Mouse (Mus musculus) gastrocnemius, postnatal 4 days (tissue): ENCODE data around the gene Smarca1. TPM values are rescaled to one million over a fixed set of nuclear protein-coding genes. Genes with fewer than 3 reads are reported as not detected.
A peak's percentile ranks its signal among the peaks of the same experiment; 100 is the strongest.

Experiments used
- DNase-seq, 2 experiments: peaks; one replicate each; pipeline ENCODE4 v3.0.0; 2021 to 2022; ENCODE audit warnings: low spot score in 2 of 2, mixed read lengths in 2 of 2
- long read RNA-seq, 2 experiments: library from polyadenylated mRNA; stranded (forward); transcript quantifications; one replicate each; pipeline ENCODE4 v2.0.0; 2021
- total RNA-seq, 2 experiments: library from RNA; stranded (reverse); gene quantifications; 2 replicates each; pipeline ENCODE4 v1.2.3; 2021

The Smarca1 gene
- 10 to 100 TPM in 1 of 2 experiments, 1 to 10 TPM in 1; 7.2 to 10.5 TPM for total RNA-seq
- long read RNA-seq, experiment 1, partial matches to known transcripts: 2 of 8 reads
- long read RNA-seq, experiment 1, other reads (novel, unspliced or antisense): 5 of 8 reads
- long read RNA-seq, experiment 2, partial matches to known transcripts: 2 of 9 reads
- long read RNA-seq, experiment 2, other reads (novel, unspliced or antisense): 6 of 9 reads

DNA sequence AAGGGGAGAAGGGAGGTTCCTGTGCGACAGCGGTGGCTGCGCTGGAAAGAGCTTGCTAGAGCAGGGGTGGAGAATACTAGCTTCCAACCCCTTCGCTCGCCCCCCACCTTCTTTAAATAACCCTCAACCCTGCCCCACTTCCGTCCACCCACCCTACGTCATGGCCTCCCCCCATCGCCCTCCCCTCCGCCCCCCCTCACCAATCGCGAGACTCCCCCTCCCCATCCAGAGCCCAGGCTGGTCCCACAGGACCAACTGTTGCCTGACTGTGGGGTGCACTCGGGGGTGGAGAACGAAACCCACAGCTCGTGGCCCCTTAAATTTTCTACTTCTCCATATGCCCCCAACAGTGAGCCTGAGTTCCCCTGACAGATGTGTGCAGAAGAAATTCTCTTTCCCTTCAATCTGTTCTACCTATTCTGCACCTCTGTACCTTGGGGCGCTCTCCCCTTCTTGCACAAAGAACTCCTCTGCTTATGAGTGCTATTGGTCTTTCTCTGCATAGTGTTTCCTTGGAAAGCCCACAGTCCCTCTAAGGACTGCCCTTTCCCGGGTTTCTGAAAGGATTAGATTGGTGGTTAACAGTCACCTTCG lies at the start of gene Smarca1:
Gene Smarca1 (minus strand): TSS at position 544 of the 594 bp plus-strand sequence.
- DNase-seq: peak in 1 of 2 experiments; percentile 10

DNA sequence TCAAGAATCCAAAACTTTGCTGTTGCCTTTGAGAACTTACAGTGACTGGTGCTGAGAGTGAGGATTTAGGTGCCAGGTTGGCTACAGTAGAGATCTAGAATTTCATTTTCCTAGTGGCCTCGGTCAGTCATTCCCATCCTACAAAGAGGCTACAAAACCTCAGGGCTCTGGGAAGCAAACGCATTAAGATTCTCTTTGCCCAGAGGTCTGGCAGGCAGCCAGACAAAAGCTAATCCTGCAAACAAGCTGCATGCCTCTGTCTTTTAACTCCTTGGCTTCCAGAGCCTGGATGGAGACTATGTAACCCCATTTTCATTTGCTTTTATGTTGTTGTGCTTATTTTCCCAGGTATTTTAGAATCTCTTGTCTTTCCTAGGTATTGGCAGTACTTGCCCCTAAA lies 45.0 kb upstream of the Smarca1 start:
- DNase-seq: peak in 1 of 2 experiments; percentile 10

DNA sequence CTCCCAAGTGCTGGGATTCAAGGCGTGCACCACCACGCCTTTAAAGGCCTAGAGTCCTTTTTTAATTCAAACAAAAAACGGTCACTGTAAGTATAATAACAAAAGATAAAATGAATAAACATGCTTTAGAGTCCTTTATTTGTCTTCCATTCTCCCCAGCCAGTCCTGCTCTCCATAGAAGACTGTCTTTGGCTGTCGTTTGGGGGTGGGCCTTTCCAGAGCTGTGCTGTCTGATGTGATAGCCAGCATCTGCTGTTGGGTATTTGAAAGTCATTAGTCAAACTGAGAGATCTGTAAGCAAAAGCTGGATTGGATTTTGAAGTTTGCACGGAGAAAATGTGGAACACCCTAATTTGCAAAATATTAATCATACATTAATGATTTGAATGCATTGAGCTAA lies 44.1 kb upstream of the Smarca1 start:
- DNase-seq: no peak

DNA sequence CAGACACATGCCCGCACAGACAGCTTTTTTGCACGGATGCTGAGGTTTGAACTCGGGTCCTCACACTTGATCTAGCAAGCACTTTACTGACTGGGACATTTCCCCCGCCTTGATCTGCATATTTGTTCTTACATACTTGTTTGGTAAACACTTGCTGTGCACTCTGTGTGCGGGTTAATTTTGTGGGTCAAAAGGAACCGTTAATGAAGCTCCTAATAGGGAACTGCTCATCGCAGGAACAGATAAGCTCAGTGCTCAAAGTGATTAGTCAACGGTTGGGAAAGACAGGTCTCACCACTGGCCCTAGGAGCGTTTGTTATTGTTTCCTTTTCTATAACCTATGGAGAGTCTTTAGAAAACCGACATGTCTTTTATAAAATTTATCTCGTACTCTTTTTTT lies 41.6 kb upstream of the Smarca1 start:
- DNase-seq: no peak

DNA sequence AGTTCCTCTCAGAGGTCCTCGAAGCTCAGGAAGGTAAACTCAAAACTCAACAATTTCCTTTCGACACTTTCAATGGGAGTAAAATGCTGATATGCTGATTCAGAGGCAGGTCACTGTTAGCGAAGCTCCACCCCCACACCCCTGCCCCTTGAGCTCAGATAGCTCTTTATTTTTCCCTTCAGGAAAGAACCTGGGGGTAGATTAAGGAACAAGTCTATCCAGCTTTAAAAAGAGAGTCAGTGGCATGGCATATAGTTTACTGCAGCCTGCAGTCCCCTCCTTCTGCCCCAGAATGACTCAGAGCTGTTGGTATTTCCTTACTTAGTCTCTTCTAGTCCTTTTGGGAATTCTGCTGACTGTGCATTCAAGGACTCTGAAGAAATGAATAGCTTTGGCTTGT lies 37.7 kb upstream of the Smarca1 start:
- DNase-seq: no peak

DNA sequence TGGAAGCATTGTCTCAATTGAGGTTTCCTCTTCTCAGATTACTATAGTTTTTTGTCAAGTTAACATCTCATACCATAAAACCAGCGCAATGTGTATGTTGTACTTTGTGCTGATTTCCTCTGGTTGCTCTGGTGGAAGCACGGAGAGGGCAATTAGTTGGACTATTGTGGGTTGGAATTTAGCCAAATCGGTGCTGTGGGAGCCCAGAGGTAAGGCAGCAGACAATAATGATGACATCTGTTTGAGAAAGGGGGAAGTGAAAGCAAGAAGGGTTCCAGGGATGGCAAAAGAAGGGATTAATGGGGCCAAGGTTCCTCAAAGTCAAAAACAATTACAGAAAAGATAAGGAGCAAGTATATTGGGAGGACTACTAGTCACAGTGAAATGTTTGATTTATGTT lies 35.2 kb upstream of the Smarca1 start:
- DNase-seq: no peak

DNA sequence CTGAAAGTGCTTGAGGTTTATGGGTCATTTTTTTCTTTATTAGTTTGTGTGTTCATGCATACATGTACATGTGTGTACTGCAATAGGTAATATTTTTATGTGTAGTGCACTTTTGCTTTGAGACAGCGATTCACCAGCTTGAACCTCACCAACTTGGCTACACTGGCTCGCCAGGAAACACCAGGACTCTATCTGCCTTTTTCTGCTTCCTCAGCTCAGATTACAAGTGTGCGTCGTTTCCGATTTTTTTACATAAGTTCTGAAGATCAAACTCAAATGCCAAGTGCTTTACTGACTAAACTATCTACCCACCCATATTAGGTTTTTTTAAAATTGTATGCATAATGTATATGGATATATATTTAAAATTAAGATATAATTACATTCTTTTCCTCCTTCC lies 27.8 kb upstream of the Smarca1 start:
- DNase-seq: no peak

DNA sequence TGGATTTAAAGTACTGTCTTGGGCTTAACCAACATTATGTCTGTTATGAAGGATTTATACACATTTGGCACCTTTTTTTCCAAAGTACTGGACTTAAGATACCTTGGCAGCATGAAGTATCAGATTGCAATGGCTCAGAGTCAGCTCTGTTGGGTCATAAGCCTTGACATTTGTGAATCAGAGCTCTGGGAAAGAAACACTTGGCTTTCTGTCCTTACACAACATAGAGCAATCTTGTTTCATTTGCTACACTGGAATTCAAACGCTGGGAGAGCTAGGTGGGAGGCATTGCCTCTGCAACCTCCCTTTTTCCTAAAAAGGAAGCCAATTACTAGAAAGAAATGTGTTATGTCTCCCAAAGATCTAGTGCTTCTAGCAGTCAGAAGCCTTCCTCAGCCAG lies 24.1 kb upstream of the Smarca1 start:
- no peak for DNase-seq

DNA sequence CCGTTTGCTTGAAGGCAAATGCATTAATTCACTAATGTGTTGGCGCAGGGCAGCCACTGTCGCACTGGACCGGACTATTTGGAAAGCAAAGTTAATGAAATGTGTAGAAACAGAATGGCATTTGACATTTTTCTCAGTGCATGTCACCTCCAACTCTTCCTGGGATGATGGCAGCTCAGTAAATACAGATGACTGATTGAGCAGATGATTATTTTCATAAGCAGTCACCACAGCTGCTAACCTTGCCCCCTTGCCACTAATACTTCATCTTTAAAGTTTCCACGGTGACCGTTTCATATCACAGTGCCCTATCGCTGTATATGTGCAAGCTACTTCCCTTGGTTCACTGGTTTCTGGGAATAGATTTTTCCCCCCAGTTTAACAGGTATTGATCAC lies 20.8 kb upstream of the Smarca1 start:
- no peak for DNase-seq

DNA sequence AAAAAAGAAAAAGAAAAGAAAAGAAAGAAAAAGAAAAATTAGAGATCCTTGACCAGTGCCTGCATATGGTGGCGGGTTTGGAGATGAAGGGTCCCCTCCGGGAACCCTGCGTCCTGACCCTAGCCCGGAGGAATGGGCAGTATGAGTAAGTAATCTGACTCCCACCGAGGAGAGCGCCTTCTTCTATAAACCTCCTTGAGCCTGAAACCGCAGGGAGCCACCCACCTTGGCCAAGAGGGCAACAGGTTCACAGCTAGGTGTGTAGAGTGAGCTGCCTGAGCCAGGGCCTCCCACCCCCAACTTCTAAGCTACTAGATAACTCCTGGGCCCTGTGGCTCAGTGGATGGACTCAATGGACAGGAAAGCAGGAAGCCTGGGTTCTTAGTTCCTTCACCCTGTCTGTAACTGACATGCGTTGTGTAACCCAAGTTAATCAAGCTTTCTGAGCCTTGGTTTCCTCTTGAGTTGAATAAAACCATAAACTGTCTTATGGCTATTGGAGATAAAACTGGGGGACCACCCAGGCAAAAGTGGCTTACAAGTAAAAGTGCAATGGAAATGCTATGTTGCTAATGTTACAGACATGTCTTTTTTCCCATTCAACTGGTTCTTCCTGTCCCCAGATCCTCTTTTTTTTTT lies 20.2 kb upstream of the Smarca1 start:
- peak in 1 of 2 experiments; percentile 6 for DNase-seq

DNA sequence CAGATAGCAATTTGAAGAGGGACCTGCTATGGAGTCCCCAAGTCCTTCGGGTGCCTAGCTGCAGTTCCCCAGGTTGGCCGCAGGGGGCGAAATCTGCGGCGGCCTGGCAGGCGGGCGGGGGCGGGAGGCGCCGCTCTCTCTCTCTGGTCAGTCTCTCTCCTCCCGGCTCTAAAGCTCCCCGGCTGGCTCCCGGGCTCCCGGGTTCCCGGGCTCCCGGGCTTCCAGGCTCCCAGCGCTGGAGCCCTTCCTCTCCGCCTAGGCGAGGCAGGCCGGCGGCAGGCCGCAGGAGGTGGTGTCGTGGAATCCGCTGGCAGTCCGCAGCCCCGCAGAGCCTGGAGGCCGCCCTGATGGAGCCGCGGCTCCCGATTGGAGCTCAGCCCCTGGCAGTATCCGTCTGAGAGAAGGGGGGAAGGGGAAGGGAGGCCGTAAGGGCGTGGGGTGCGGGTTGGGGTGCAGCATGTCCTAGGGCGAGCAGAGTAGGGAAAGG lies 19.6 kb upstream of the Smarca1 start, which contains the start of gene Ocrl:
Gene Ocrl (plus strand): TSS at position 82 of the 487 bp plus-strand sequence.
- peak; percentile 53 to 64 for DNase-seq

DNA sequence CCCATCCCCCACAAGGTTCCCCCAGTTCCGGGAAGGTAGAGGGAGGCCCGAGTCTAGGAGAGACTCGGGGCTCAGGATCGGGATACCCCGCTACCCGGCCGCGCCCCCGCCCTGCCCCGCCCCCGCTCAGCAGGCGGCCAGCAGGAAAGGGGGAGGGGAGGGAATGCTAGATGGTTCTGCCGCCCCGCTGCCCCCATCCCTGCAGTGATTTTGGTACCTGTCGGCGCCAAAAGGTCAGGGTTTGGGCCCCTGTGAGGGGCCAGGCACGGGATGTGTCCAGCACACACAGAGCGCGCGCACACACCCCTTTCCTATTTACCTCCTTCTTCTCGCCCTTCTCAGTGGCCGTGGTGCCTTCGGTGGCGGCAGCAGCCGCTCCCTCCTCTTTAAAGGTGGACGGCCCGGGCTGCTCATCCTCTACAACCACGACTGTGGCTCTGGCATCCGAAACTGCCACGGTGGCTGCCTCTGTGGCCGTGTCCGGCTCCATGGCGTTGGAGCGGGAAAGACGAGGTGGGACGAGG lies 805 bp downstream of the Smarca1 start:
- DNase-seq: peak; percentile 6 to 15

DNA sequence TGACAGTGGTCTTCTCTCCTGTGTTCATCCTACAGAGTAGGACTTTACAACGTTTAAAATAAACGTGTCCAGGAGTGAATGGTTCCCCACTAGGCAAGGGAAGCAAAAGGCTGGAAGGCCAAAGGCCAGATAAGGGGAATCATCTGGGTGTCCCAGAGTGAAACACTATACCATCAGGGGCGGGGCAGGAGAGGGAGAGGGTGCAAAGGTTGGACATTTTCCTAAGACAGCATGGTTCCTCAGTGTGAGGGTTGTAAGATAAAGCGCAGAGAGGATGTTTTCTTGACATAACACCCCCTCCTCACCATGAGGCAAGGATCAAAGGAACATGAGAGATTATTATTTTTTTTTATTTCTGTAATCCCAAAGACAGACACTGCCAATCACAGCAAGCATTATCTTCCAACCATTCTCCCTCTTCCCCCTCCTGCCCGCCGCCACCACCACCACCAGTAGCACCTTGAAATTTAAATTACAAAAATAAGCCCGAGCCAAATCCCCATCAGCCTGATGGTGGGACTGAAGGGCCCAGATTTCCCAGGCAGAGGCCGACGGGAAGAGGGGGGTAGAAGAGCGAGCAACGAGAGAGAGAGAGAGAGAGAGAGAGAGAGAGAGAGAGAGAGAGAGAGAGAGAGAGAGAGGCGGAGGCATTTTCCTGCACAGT lies 1.4 kb downstream of the Smarca1 start:
- no peak for DNase-seq

DNA sequence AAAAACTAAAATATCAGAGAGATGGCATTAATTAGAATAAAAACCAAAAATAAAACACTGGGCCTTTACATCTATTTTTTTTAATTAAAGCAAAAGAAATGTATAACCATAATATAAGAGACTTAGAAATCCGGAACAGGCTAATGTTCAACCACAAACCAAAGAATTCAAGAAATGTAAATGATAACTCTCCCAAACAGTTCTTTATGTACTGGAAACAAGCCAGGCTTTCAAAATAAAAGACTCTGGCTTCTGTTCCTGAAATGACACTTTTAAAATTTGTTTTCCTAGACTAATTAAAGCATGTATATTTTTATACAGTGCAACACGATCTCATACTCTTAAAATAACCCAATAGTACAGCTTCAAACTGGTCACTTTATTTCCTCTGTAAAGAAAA lies 5.4 kb downstream of the Smarca1 start:
- no peak for DNase-seq

DNA sequence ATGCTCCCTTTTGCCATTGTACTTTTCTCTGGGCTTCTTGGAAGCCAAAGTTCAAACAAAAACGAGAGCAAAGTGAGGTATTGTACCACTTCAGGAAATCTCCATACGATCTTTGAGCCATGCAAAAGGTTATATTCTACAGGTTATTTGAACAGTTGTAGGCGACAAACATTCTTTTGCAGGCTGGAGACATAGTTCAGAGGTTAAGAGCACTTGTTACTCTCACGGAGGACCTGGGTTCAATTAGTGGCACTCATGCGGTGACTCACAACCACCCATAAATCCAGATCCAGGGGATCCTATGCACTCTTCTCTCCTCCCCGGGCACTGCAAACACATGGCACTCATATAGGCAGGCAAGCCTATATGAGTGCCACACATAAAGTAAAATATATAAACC lies 10.0 kb downstream of the Smarca1 start:
- no peak for DNase-seq

DNA sequence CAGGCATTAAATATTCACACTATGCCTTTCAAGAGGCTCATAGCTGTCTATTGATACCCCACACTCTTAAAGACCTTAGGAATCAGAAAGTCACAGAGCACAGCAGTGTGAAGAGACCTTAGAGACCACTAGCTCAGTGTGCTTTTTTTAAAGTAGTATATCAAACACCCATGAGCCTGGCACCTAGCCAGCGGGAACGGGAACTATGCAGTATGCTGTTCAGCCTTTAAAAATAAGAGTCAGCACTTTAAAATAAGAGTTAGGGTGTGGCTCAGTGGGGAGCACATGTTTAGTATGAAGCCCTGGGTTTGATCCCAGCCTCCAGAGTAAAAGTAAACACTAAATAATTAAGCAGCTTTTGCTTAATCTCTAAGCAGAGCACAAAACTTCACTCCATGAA lies 12.7 kb downstream of the Smarca1 start:
- DNase-seq: peak in 1 of 2 experiments; percentile 47

DNA sequence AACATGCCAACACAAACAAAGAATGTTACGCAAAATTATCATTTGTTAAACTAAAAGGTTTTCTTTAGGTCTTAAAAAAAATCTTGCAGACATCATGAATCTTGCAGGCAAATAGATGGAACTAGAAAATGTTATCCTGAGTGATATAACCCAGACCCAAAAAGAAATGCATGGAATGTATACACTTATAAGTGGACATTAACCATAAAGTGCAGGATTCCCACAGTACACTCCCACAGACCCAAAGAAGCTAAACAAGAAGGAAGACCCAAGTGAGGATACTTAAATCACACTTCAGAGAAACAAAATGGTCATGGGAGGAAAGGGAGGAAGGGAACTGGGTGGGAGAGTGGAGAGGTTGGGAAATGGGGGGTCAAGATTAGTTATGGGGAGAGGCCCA lies 34.2 kb downstream of the Smarca1 start:
- DNase-seq: no peak

DNA sequence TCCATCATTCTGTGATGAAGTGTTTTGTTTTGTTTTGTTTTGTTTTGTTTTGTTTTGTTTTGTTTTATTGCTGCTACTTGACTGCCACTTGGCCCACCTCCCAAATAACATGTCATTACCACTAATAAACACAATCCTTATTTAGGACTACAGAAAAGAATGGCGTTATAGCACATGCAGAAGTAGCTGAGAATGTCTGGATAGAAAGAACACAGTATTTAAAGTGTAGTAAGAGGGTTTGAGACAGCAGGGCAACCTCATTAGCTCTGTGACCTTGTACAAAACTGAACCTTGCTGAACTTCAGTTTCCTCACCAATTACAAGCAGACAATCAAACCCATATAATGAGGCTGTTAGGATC lies 57.0 kb downstream of the Smarca1 start:
- no peak for DNase-seq

DNA sequence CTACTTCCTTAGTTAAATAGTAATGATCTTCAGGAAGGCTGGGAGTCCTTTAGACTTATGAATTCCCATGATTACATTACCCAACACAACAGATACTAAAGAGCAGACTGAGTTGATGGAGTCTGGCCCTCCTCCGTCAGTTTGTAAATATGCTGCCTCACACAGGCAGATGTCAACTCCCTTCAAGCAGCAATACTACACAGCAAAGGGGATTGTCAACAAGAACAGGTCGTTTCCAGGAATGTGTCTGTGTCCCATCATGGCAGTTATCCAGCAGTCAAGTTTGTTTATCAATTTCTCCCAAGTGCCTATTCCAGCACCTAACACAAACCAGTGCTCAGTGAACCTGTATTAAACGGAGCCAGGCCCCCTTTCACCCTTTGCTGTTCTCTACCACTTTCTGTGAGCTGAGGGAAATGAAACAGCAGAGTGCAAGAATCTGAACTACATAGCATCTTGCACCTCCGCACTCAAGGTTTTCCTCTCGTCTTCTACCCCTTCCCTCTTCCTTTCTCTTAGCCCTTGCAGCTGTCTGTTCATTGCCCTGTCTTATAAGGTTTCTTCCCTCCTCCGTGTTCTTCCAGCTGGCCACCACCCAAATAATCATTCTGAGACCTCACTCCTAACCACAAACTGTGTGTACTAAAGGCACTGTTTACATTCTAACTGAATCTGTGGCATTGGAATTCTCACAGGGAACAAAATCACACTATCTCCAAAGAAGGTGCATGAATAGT lies 57.5 kb downstream of the Smarca1 start:
- DNase-seq: no peak

DNA sequence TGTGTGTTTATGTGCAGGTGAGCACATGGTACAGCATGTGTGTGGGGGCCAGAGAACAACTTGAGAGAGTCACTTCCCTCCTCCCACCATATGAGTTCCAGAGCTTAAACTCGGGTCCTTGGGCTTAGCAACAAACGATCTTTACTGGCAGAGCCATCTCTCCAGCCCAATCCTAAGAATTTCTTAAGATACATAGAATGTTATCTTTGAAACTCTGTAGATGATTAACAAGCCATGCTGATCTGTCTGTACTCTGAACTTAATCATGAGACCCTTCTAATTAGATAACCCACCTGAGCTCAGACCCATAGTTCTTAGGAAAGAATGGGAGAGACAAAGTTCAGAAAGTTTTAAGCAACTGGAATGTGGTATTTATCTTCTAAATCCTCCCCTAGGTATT lies 59.3 kb downstream of the Smarca1 start:
- no peak for DNase-seq

DNA sequence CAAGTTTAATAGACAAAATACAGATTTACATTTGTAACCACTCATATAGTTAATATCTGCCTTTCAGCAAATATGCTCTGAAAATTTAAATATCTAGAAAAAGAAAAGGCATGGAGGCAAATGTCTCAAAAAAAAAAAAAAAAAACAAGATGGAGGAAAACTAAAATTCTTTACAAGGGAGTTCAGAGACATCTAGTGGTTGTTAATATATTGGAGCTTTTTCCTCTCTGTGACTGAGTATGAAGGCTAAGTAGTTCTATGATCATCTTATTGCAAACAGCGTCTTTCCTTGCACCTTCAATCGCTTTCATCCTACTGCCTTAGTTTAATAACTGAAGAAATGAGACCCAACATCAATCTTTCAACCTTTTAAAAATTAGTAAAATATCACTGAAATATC lies 72.2 kb downstream of the Smarca1 start:
- no peak for DNase-seq
